Mouse (Mus musculus) intestine, embryonic 16.5 days (tissue): Measurements from ENCODE around the gene Gm20388. TPM values are rescaled to one million over a fixed set of nuclear protein-coding genes. Genes with fewer than 3 reads are reported as not detected.

Experiments used
- ATAC-seq: fragments of 200-750 bp; cut with Nextera tagmentation; 2 replicates; pipeline ENCODE4 v1.8.0; 2017; ENCODE audit warnings: moderate TSS enrichment, moderate library complexity
- H3K27ac ChIP-seq: fragments of 300-500 bp; sonication (generic); 2 replicates; pipeline ENCODE4 v1.5.1; 2014; ENCODE audit warnings: mild to moderate bottlenecking, low read length
- H3K27me3 ChIP-seq: fragments of 300-500 bp; sonication (generic); replicated peaks from 2 replicates; pipeline ENCODE4 v1.6.1; 2014; ENCODE audit warnings: low read length, control low read depth, mixed read lengths; ENCODE audit not compliant: control insufficient read depth, insufficient read depth
- H3K36me3 ChIP-seq: fragments of 300-500 bp; sonication (generic); 2 replicates; pipeline ENCODE4 v1.6.1; 2014; ENCODE audit warnings: low read length, control low read depth; ENCODE audit not compliant: control insufficient read depth, insufficient read depth
- H3K4me1 ChIP-seq: fragments of 300-500 bp; sonication (generic); 2 replicates; pipeline ENCODE4 v1.6.1; 2014; ENCODE audit warnings: low read length, control low read depth, mixed read lengths; ENCODE audit not compliant: control insufficient read depth, insufficient read depth
- H3K4me2 ChIP-seq: fragments of 300-500 bp; sonication (generic); 2 replicates; pipeline ENCODE4 v1.6.1; 2014; ENCODE audit warnings: low read depth, low read length, control low read depth
- H3K4me3 ChIP-seq: fragments of 300-500 bp; sonication (generic); 2 replicates; pipeline ENCODE4 v1.5.1; 2014; ENCODE audit warnings: mild to moderate bottlenecking, low read length
- H3K9ac ChIP-seq: fragments of 300-500 bp; sonication (generic); 2 replicates; pipeline ENCODE4 v1.6.1; 2014; ENCODE audit warnings: low read depth, low read length
- H3K9me3 ChIP-seq: fragments of 300-500 bp; sonication (generic); 2 replicates; pipeline ENCODE4 v1.6.1; 2016; ENCODE audit warnings: low read length, control low read depth; ENCODE audit not compliant: control insufficient read depth
- WGBS: fragments of 180-500 bp; shearing (Covaris S2); extraction: QIAGEN DNeasy Blood & Tissue Kit; methylation state at CpG from one replicate; pipeline ENCODE4 v1.1.7; 2014; 5-methylcytosine and 5-hydroxymethylcytosine counted together
- polyA plus RNA-seq: library from polyadenylated mRNA; unstranded; fragments of >200 nt; fragmentation: Nextera tagmentation; extraction: Ambion mirVana; gene quantifications from 2 replicates; pipeline ENCODE4 v1.2.1, GENCODE M21; 2015

Gm20388 gene
- polyA plus RNA-seq, 1 experiment from 2014 or later, result 5.8 TPM

GRCm38 (mm10) chr8:122445203-122445602 lies 2534.6 kb downstream of the Gm20388 start:
- Histone ChIP-seq H3K9ac (0 out of 2 replicates have a peak overlapping the region, but pooled peaks have one; percentile 10), H3K27me3 (no peaks in the 10 kb centered on the region), H3K27ac (no peak overlapping the region), H3K9me3 (no peaks in the 10 kb centered on the region), H3K36me3 (no peaks in the 10 kb centered on the region), H3K4me3 (peak overlapping the region; percentile 63; the same call in 1 of the 2 replicates), H3K4me1 (peaks cover 23% of the 10 kb centered on the region), H3K4me2 (peak overlapping the region; percentile 93)
- ATAC-seq, result no peak
- 58% methylated on average over 3 of the region's 3 CpGs for WGBS

- Histone ChIP-seq H3K9ac (no peak overlapping the region), H3K27ac (no peak overlapping the region), H3K9me3 (no peaks in the 10 kb centered on the region), H3K4me3 (no peak overlapping the region), H3K4me2 (no peak overlapping the region), H3K27me3 (no peaks in the 10 kb centered on the region), H3K36me3 (no peaks in the 10 kb centered on the region), H3K4me1 (peaks cover 4% of the 10 kb centered on the region; the same call in 1 of the 2 replicates)
- no peak for ATAC-seq
- 61% methylated on average over 7 of the region's 7 CpGs for WGBS
Observed at GRCm38 (mm10) chr8:122451161-122451703, 2540.6 kb downstream of the Gm20388 start.

GRCm38 (mm10) chr8:122452154-122452553 lies 2541.5 kb downstream of the Gm20388 start:
- no peaks in the 10 kb centered on the region for H3K36me3 ChIP-seq
- H3K4me3 ChIP-seq, result no peak overlapping the region
- H3K4me1 ChIP-seq, result peaks cover 4% of the 10 kb centered on the region; the same call in 1 of the 2 replicates
- no peaks in the 10 kb centered on the region for H3K9me3 ChIP-seq
- no peak for ATAC-seq
- no peak overlapping the region for H3K27ac ChIP-seq
- no peak overlapping the region for H3K4me2 ChIP-seq
- 88% methylated on average over 10 of the region's 10 CpGs for WGBS
- no peak overlapping the region for H3K9ac ChIP-seq
- no peaks in the 10 kb centered on the region for H3K27me3 ChIP-seq

- Histone ChIP-seq H3K27ac (no peak overlapping the region), H3K36me3 (no peaks in the 10 kb centered on the region), H3K4me3 (no peak overlapping the region), H3K27me3 (peaks cover under 1% of the 10 kb centered on the region; the same call in 1 of the 2 replicates), H3K4me2 (no peak overlapping the region), H3K4me1 (peaks cover 4% of the 10 kb centered on the region; the same call in 1 of the 2 replicates), H3K9ac (no peak overlapping the region), H3K9me3 (no peaks in the 10 kb centered on the region)
- ATAC-seq, result no peak
- 85% methylated on average over 6 of the region's 6 CpGs for WGBS
Observed at GRCm38 (mm10) chr8:122454409-122454808, 2543.8 kb downstream of the Gm20388 start.

- no peaks in the 10 kb centered on the region for H3K36me3 ChIP-seq
- H3K4me1 ChIP-seq, result peaks cover 6% of the 10 kb centered on the region; the same call in 1 of the 2 replicates
- H3K27me3 ChIP-seq, result peaks cover 11% of the 10 kb centered on the region; the same call in 1 of the 2 replicates
- 81% methylated on average over 11 of the region's 11 CpGs for WGBS
- no peak overlapping the region for H3K9ac ChIP-seq
- no peak overlapping the region for H3K27ac ChIP-seq
- no peak overlapping the region for H3K4me3 ChIP-seq
- no peak for ATAC-seq
- no peaks in the 10 kb centered on the region for H3K9me3 ChIP-seq
- H3K4me2 ChIP-seq, result no peak overlapping the region
Observed at GRCm38 (mm10) chr8:122457171-122457570, 2546.5 kb downstream of the Gm20388 start.

GRCm38 (mm10) chr8:122459218-122459900 lies 2548.7 kb downstream of the Gm20388 start:
- Histone ChIP-seq H3K9ac (no peak overlapping the region), H3K9me3 (no peaks in the 10 kb centered on the region), H3K4me1 (peaks cover 14% of the 10 kb centered on the region; the same call in 1 of the 2 replicates), H3K27me3 (peaks cover 11% of the 10 kb centered on the region; the same call in 1 of the 2 replicates), H3K27ac (no peak overlapping the region), H3K4me2 (no peak overlapping the region), H3K36me3 (no peaks in the 10 kb centered on the region), H3K4me3 (no peak overlapping the region)
- no peak for ATAC-seq
- 65% methylated on average over 6 of the region's 6 CpGs for WGBS

GRCm38 (mm10) chr8:122459990-122460389 lies 2549.3 kb downstream of the Gm20388 start:
- Histone ChIP-seq H3K27me3 (peaks cover 11% of the 10 kb centered on the region; the same call in 1 of the 2 replicates), H3K4me1 (peaks cover 14% of the 10 kb centered on the region; the same call in 1 of the 2 replicates), H3K4me2 (peak overlapping the region; percentile 68), H3K9me3 (no peaks in the 10 kb centered on the region), H3K9ac (no peak overlapping the region; the same call in 1 of the 2 replicates), H3K4me3 (peak overlapping the region; percentile 41; the same call in 1 of the 2 replicates), H3K27ac (no peak overlapping the region), H3K36me3 (no peaks in the 10 kb centered on the region)
- 20% methylated on average over 7 of the region's 7 CpGs for WGBS
- ATAC-seq, result no peak

- Histone ChIP-seq H3K27ac (no peak within 1 kb of the TSS), H3K27me3 (peaks cover 11% of the 10 kb centered on the region; the same call in 1 of the 2 replicates), H3K4me3 (peak within 1 kb of the TSS; percentile 41), H3K4me1 (peaks cover 14% of the 10 kb centered on the region; the same call in 1 of the 2 replicates), H3K4me2 (peak within 1 kb of the TSS; percentile 68), H3K36me3 (peaks cover 3% of the 10 kb centered on the region), H3K9ac (peak within 1 kb of the TSS; percentile 63), H3K9me3 (no peaks in the 10 kb centered on the region)
- peak; percentile 96 for ATAC-seq
- WGBS, result 2% methylated on average over 56 of the region's 56 CpGs
Observed at GRCm38 (mm10) chr8:122460524-122461472, 2550.2 kb downstream of the Gm20388 start, which contains the start of gene Snai3. TSS of gene Snai3 (minus strand) at chr8:122460733.
